Mouse (Mus musculus): ENCODE data around the gene Zfp472. TPM values are rescaled to one million over a fixed set of nuclear protein-coding genes. Genes with fewer than 3 reads are reported as not detected.

The Zfp472 gene
- polyA plus RNA-seq (2012; ENCODE audit: insufficient read depth, low replicate concordance): 0.04 TPM in 1 of 2 replicates, not detected in the other

GRCm38 (mm10) chr17:32965623-32966290 is at the start of gene Zfp472:
Gene Zfp472, plus strand, starts transcription at chr17:32965814.
- no peaks in the 10 kb centered on the region for H3K36me3 ChIP-seq (replicated peaks; ENCODE audit: low read length)
- H3K4me3 ChIP-seq (replicated peaks): peak within 1 kb of the TSS; percentile 99
- no peaks in the 10 kb centered on the region for H3K27me3 ChIP-seq (replicated peaks)
- H3K9me3 ChIP-seq: no peaks in the 10 kb centered on the region
- peaks cover 15% of the 10 kb centered on the region for H3K4me1 ChIP-seq
- TF ChIP-seq GATA1 (IDR thresholded peaks at IDR 0.05; ENCODE audit: borderline replicate concordance, low read length) (no peak), FLI1 (IDR thresholded peaks at IDR 0.05; ENCODE audit: low read length) (no peak)

GRCm38 (mm10) chr17:32916075-32916474 is 49.5 kb upstream of the Zfp472 start:
- no peak overlapping the region for H3K4me3 ChIP-seq (replicated peaks)
- TF ChIP-seq GATA1 (IDR thresholded peaks at IDR 0.05; ENCODE audit: borderline replicate concordance, low read length) (no peak), FLI1 (IDR thresholded peaks at IDR 0.05; ENCODE audit: low read length) (no peak)
- peaks cover 35% of the 10 kb centered on the region for H3K27me3 ChIP-seq (replicated peaks)
- peaks cover 8% of the 10 kb centered on the region for H3K9me3 ChIP-seq
- no peaks in the 10 kb centered on the region; the same call in 1 of the 2 replicates for H3K4me1 ChIP-seq
- H3K36me3 ChIP-seq (replicated peaks; ENCODE audit: low read length): no peaks in the 10 kb centered on the region

GRCm38 (mm10) chr17:32917131-32917530 is 48.5 kb upstream of the Zfp472 start, which contains the start of gene Cyp4f14:
Gene Cyp4f14, minus strand, starts transcription at chr17:32917342.
- Histone ChIP-seq H3K36me3 (replicated peaks; ENCODE audit: low read length) (no peaks in the 10 kb centered on the region), H3K9me3 (peaks cover 8% of the 10 kb centered on the region), H3K4me1 (no peaks in the 10 kb centered on the region), H3K27me3 (replicated peaks) (peaks cover 27% of the 10 kb centered on the region), H3K4me3 (replicated peaks) (no peak within 1 kb of the TSS)
- TF ChIP-seq FLI1 (IDR thresholded peaks at IDR 0.05; ENCODE audit: low read length): no peak
- no peak for TF ChIP-seq GATA1 (IDR thresholded peaks at IDR 0.05; ENCODE audit: borderline replicate concordance, low read length)

GRCm38 (mm10) chr17:32919123-32919522 is 46.5 kb upstream of the Zfp472 start:
- TF ChIP-seq FLI1 (IDR thresholded peaks at IDR 0.05; ENCODE audit: low read length) (no peak), GATA1 (IDR thresholded peaks at IDR 0.05; ENCODE audit: borderline replicate concordance, low read length) (no peak)
- no peak overlapping the region for H3K4me3 ChIP-seq (replicated peaks)
- H3K9me3 ChIP-seq: peaks cover 8% of the 10 kb centered on the region
- no peaks in the 10 kb centered on the region for H3K4me1 ChIP-seq
- H3K36me3 ChIP-seq (replicated peaks; ENCODE audit: low read length): peaks cover under 1% of the 10 kb centered on the region
- H3K27me3 ChIP-seq (replicated peaks): peaks cover 23% of the 10 kb centered on the region

GRCm38 (mm10) chr17:32923681-32924080 is 41.9 kb upstream of the Zfp472 start:
- TF ChIP-seq GATA1 (IDR thresholded peaks at IDR 0.05; ENCODE audit: borderline replicate concordance, low read length) (no peak), FLI1 (IDR thresholded peaks at IDR 0.05; ENCODE audit: low read length) (no peak)
- Histone ChIP-seq H3K36me3 (replicated peaks; ENCODE audit: low read length) (peaks cover 31% of the 10 kb centered on the region), H3K4me1 (no peaks in the 10 kb centered on the region), H3K4me3 (replicated peaks) (no peak overlapping the region), H3K27me3 (replicated peaks) (peaks cover 3% of the 10 kb centered on the region), H3K9me3 (peaks cover 11% of the 10 kb centered on the region)

- H3K4me1 ChIP-seq: no peaks in the 10 kb centered on the region
- peaks cover 11% of the 10 kb centered on the region for H3K9me3 ChIP-seq
- no peak overlapping the region for H3K4me3 ChIP-seq (replicated peaks)
- peaks cover 42% of the 10 kb centered on the region for H3K36me3 ChIP-seq (replicated peaks; ENCODE audit: low read length)
- H3K27me3 ChIP-seq (replicated peaks): peaks cover 3% of the 10 kb centered on the region
- TF ChIP-seq GATA1 (IDR thresholded peaks at IDR 0.05; ENCODE audit: borderline replicate concordance, low read length) (no peak), FLI1 (IDR thresholded peaks at IDR 0.05; ENCODE audit: low read length) (no peak)
These were observed 40.8 kb upstream of the Zfp472 start for GRCm38 (mm10) chr17:32924658-32925312.

- Histone ChIP-seq H3K9me3 (peaks cover 5% of the 10 kb centered on the region; the same call in 1 of the 2 replicates), H3K36me3 (replicated peaks; ENCODE audit: low read length) (peaks cover 59% of the 10 kb centered on the region), H3K27me3 (replicated peaks) (no peaks in the 10 kb centered on the region), H3K4me3 (replicated peaks) (no peak overlapping the region), H3K4me1 (peaks cover 7% of the 10 kb centered on the region; the same call in 1 of the 2 replicates)
- TF ChIP-seq FLI1 (IDR thresholded peaks at IDR 0.05; ENCODE audit: low read length): no peak
- TF ChIP-seq GATA1 (IDR thresholded peaks at IDR 0.05; ENCODE audit: borderline replicate concordance, low read length): no peak
These were observed 37.8 kb upstream of the Zfp472 start for GRCm38 (mm10) chr17:32927803-32928202.

GRCm38 (mm10) chr17:32939831-32940230 is 25.8 kb upstream of the Zfp472 start:
- TF ChIP-seq FLI1 (IDR thresholded peaks at IDR 0.05; ENCODE audit: low read length) (no peak), GATA1 (IDR thresholded peaks at IDR 0.05; ENCODE audit: borderline replicate concordance, low read length) (no peak)
- Histone ChIP-seq H3K4me3 (replicated peaks) (no peak overlapping the region), H3K9me3 (no peaks in the 10 kb centered on the region), H3K36me3 (replicated peaks; ENCODE audit: low read length) (peaks cover 31% of the 10 kb centered on the region), H3K27me3 (replicated peaks) (no peaks in the 10 kb centered on the region), H3K4me1 (no peaks in the 10 kb centered on the region)

GRCm38 (mm10) chr17:32943661-32944060 is 22.0 kb upstream of the Zfp472 start:
- no peak overlapping the region for H3K4me3 ChIP-seq (replicated peaks)
- H3K36me3 ChIP-seq (replicated peaks; ENCODE audit: low read length): peaks cover 28% of the 10 kb centered on the region
- no peaks in the 10 kb centered on the region for H3K27me3 ChIP-seq (replicated peaks)
- H3K9me3 ChIP-seq: no peaks in the 10 kb centered on the region
- H3K4me1 ChIP-seq: peaks cover 25% of the 10 kb centered on the region
- TF ChIP-seq FLI1 (IDR thresholded peaks at IDR 0.05; ENCODE audit: low read length) (no peak), GATA1 (IDR thresholded peaks at IDR 0.05; ENCODE audit: borderline replicate concordance, low read length) (no peak)
